Mouse (Mus musculus) CH12.LX (cell line): Measurements from ENCODE around the gene Atp2c2. TPM values are rescaled to one million over a fixed set of nuclear protein-coding genes. Genes with fewer than 3 reads are reported as not detected.

Source experiments
- DNase-seq: peaks from one replicate; pipeline ENCODE4 v3.0.0-alpha.2; 2013; ENCODE audit errors: extremely low read depth
- H3K27ac ChIP-seq: 2 replicates; pipeline ENCODE4 v1.5.1; 2012; ENCODE audit warnings: low read depth, mild to moderate bottlenecking, control low read depth, moderate library complexity; ENCODE audit not compliant: insufficient read depth
- H3K27me3 ChIP-seq: replicated peaks from 2 replicates; pipeline ENCODE3; 2012; ENCODE audit warnings: inconsistent platforms
- H3K36me3 ChIP-seq, 2 experiments: replicated peaks in 1 of 2; 2 replicates each; pipeline versions ENCODE3 to v1.6.1; 2012; ENCODE audit warnings: inconsistent platforms in 1 of 2, low read length in 1 of 2, mild to moderate bottlenecking in 1 of 2, mixed read lengths in 1 of 2, moderate library complexity in 1 of 2; ENCODE audit not compliant: control insufficient read depth in 1 of 2, insufficient read depth in 1 of 2
- H3K4me1 ChIP-seq, 2 experiments: 2 replicates each; pipeline ENCODE4 v1.6.1; 2012; ENCODE audit warnings: inconsistent platforms in 1 of 2, moderate library complexity in 1 of 2; ENCODE audit not compliant: insufficient read depth in 2 of 2, control insufficient read depth in 1 of 2
- H3K4me2 ChIP-seq: 2 replicates; pipeline ENCODE4 v1.6.1; 2012; ENCODE audit warnings: low read depth, mild to moderate bottlenecking, control low read depth; ENCODE audit not compliant: poor library complexity, insufficient read depth, severe bottlenecking
- H3K4me3 ChIP-seq, 3 experiments: fragments of 150-350 bp in 1 of 3; sonication (generic) in 1 of 3; replicated peaks in 1 of 3; 2 replicates each; pipeline versions ENCODE3 to v1.5.1; 2011 to 2012; ENCODE audit warnings: low read depth in 2 of 3, low read length in 2 of 3, mild to moderate bottlenecking in 2 of 3, moderate library complexity in 2 of 3, control low read depth in 1 of 3, improper control_type of control experiment in 1 of 3, inconsistent platforms in 1 of 3, mixed read lengths in 1 of 3; ENCODE audit not compliant: poor library complexity in 1 of 3
- H3K79me2 ChIP-seq: replicated peaks from 2 replicates; pipeline ENCODE4 v1.6.1; 2012; ENCODE audit warnings: mild to moderate bottlenecking, moderate library complexity; ENCODE audit not compliant: control insufficient read depth, poor library complexity, insufficient read depth, severe bottlenecking; ENCODE audit errors: extremely low read depth
- H3K9ac ChIP-seq: 2 replicates; pipeline ENCODE4 v1.6.1; 2012; ENCODE audit warnings: low read depth, mild to moderate bottlenecking, control low read depth, moderate library complexity; ENCODE audit not compliant: insufficient read depth
- H3K9me3 ChIP-seq: replicated peaks from 2 replicates; pipeline ENCODE3; 2012; ENCODE audit warnings: low read length, inconsistent platforms, mixed read lengths
- CTCF ChIP-seq, 2 experiments: IDR thresholded peaks in 1 of 2; conservative IDR thresholded peaks in 1 of 2; 2 replicates each; pipeline ENCODE4 v1.5.1; 2011 to 2012; ENCODE audit warnings: low read depth in 2 of 2, low read length in 2 of 2, improper control_type of control experiment in 1 of 2, inconsistent platforms in 1 of 2, mild to moderate bottlenecking in 1 of 2, moderate library complexity in 1 of 2
- E2F4 ChIP-seq: IDR thresholded peaks from 2 replicates; pipeline ENCODE4 v1.6.1; 2011; ENCODE audit warnings: low read depth, low read length, improper control_type of control experiment; ENCODE audit not compliant: insufficient replicate concordance
- ELF1 ChIP-seq: IDR thresholded peaks from 2 replicates; pipeline ENCODE4 v1.6.1; 2014; ENCODE audit warnings: low read depth, mild to moderate bottlenecking, inconsistent platforms, low read length, improper control_type of control experiment
- HCFC1 ChIP-seq: IDR thresholded peaks from 2 replicates; pipeline ENCODE4 v1.6.1; 2012; ENCODE audit warnings: low read depth, mild to moderate bottlenecking, inconsistent platforms, low read length, improper control_type of control experiment
- IRF4 ChIP-seq: IDR thresholded peaks from 2 replicates; pipeline ENCODE4 v1.6.1; 2014; ENCODE audit warnings: low read depth, mild to moderate bottlenecking, inconsistent platforms, low read length, improper control_type of control experiment
- KAT2A ChIP-seq: IDR thresholded peaks from 2 replicates; pipeline ENCODE4 v1.6.1; 2012; ENCODE audit warnings: low read length, improper control_type of control experiment, inconsistent platforms; ENCODE audit not compliant: insufficient replicate concordance
- MAX ChIP-seq: IDR thresholded peaks from 2 replicates; pipeline ENCODE4 v1.6.1; 2011; ENCODE audit warnings: low read length, improper control_type of control experiment
- MAZ ChIP-seq: IDR thresholded peaks from 2 replicates; pipeline ENCODE4 v1.6.1; 2012; ENCODE audit warnings: low read depth, mild to moderate bottlenecking, inconsistent platforms, low read length, improper control_type of control experiment, moderate library complexity
- NELFE ChIP-seq: IDR thresholded peaks from 2 replicates; pipeline ENCODE4 v1.6.1; 2011; ENCODE audit warnings: low read depth, low read length, improper control_type of control experiment
- NRF1 ChIP-seq: IDR thresholded peaks from 2 replicates; pipeline ENCODE4 v1.6.1; 2014; ENCODE audit warnings: low read depth, mild to moderate bottlenecking, inconsistent platforms, low read length, improper control_type of control experiment, moderate library complexity
- POLR2A ChIP-seq: IDR thresholded peaks from 2 replicates; pipeline ENCODE4 v1.6.1; 2011; ENCODE audit warnings: low read depth, mild to moderate bottlenecking, improper control_type of control experiment, low read length
- POLR2AphosphoS2 ChIP-seq: IDR thresholded peaks from 2 replicates; pipeline ENCODE4 v1.6.1; 2011; ENCODE audit warnings: low read depth, low read length, improper control_type of control experiment
- RAD21 ChIP-seq: IDR thresholded peaks from 2 replicates; pipeline ENCODE4 v1.6.1; 2011; ENCODE audit warnings: low read depth, mild to moderate bottlenecking, low read length, improper control_type of control experiment, moderate library complexity
- RCOR1 ChIP-seq: conservative IDR thresholded peaks from 2 replicates; pipeline ENCODE4 v1.6.1; 2012; ENCODE audit warnings: low read depth, mild to moderate bottlenecking, inconsistent platforms, low read length, improper control_type of control experiment
- SIN3A ChIP-seq: IDR thresholded peaks from 2 replicates; pipeline ENCODE4 v1.6.1; 2012; ENCODE audit warnings: low read length, improper control_type of control experiment, inconsistent platforms
- SMC3 ChIP-seq: IDR thresholded peaks from 2 replicates; pipeline ENCODE4 v1.6.1; 2011; ENCODE audit warnings: low read depth, low read length, improper control_type of control experiment
- UBTF ChIP-seq: IDR thresholded peaks from 2 replicates; pipeline ENCODE4 v1.6.1; 2012; ENCODE audit warnings: low read depth, mild to moderate bottlenecking, inconsistent platforms, low read length, improper control_type of control experiment, moderate library complexity
- USF1 ChIP-seq: IDR thresholded peaks from 2 replicates; pipeline ENCODE4 v1.6.1; 2014; ENCODE audit warnings: low read depth, mild to moderate bottlenecking, inconsistent platforms, low read length, improper control_type of control experiment
- USF2 ChIP-seq: conservative IDR thresholded peaks from 2 replicates; pipeline ENCODE4 v1.6.1; 2011; ENCODE audit warnings: low read depth, low read length, improper control_type of control experiment
- ZC3H11A ChIP-seq: IDR thresholded peaks from 2 replicates; pipeline ENCODE4 v1.6.1; 2012; ENCODE audit warnings: low read depth, mild to moderate bottlenecking, inconsistent platforms, low read length, improper control_type of control experiment
- ZMIZ1 ChIP-seq: IDR thresholded peaks from 2 replicates; pipeline ENCODE4 v1.6.1; 2012; ENCODE audit warnings: low read depth, mild to moderate bottlenecking, inconsistent platforms, low read length, improper control_type of control experiment
- dilution Hi-C: fragments of 300-500 bp; cut with MboI; formaldehyde crosslinking; loops from 2 replicates; pipeline ENCODE4 v1.14.3; 2020; ENCODE audit warnings: low sequenced_read_pairs; ENCODE audit not compliant: extremely low pct_unique_long_range_greater_than_20kb, extremely low pct_ligation_motif_present
- in situ Hi-C: fragments of 300-500 bp; cut with MboI; formaldehyde crosslinking; loops from 3 replicates; pipeline ENCODE4 v1.14.3; 2019; ENCODE audit warnings: low sequenced_read_pairs, low pct_ligation_motif_present, low pct_unique_long_range_greater_than_20kb, mixed read lengths
- polyA plus RNA-seq: library from polyadenylated mRNA; unstranded; fragments of >175 nt; gene quantifications from 2 replicates; pipeline ENCODE4 v1.2.1, GENCODE M21; 2012; ENCODE audit warnings: low read depth; ENCODE audit not compliant: insufficient read length
- total RNA-seq, 2 experiments: library from RNA; depleted of rRNA; stranded (reverse); fragments of 300-350 nt in 1 of 2; fragments of >200 nt in 1 of 2; gene quantifications; 2 replicates each; pipeline ENCODE4 v1.2.3; 2012 to 2014

Atp2c2 gene
- total and polyA plus RNA-seq, 3 experiments, result not detected

DNA sequence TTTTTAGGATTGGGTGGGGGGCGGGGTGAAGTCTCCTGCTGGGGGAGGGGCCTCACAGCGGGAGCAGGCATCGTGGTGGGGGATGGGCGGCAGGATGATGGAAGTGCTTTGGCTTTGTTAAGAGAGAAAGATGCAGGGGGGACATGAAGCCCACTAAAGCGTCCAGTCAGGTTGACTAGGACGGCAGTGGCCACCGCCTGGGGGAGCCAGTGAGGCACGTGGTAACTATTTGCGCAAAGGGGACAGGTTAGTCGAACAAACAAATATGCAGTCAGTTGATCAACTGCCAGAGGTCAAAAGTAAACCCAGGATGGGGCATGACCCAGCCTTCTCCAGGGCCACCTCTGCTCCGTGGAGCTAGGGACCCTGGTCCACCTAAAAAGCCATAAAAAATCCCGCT, 849 bp upstream of the Atp2c2 start:
- dilution Hi-C loops, result no loop called here
- Histone ChIP-seq H3K9me3 (peaks cover 5% of the 10 kb centered on the region), H3K4me1 (no peaks in the 10 kb centered on the region; a peak in 1 of 4 replicates), H3K36me3 (no peaks in the 10 kb centered on the region), H3K79me2 (no peaks in the 10 kb centered on the region), H3K27me3 (peaks cover 85% of the 10 kb centered on the region), H3K4me3 (no peak overlapping the region), H3K4me2 (no peak overlapping the region), H3K27ac (no peak overlapping the region), H3K9ac (no peak overlapping the region)
- in situ Hi-C loops, result no loop called here
- no peak for TF ChIP-seq HCFC1
- peak; percentile 51 to 75 for TF ChIP-seq CTCF (conservative IDR thresholded peaks at IDR 0.05 in 1 of 2, IDR thresholded peaks at IDR 0.05 in 1 of 2; ENCODE audit: low read depth in 2 of 2, low read length in 2 of 2)
- no peak for TF ChIP-seq POLR2AphosphoS2
- peak; percentile 32 for TF ChIP-seq RAD21
- TF ChIP-seq NELFE, result no peak
- no peak for TF ChIP-seq MAX
- TF ChIP-seq SMC3, result peak; percentile 66
- no peak for TF ChIP-seq E2F4
- TF ChIP-seq UBTF, result no peak
- no peak for DNase-seq

DNA sequence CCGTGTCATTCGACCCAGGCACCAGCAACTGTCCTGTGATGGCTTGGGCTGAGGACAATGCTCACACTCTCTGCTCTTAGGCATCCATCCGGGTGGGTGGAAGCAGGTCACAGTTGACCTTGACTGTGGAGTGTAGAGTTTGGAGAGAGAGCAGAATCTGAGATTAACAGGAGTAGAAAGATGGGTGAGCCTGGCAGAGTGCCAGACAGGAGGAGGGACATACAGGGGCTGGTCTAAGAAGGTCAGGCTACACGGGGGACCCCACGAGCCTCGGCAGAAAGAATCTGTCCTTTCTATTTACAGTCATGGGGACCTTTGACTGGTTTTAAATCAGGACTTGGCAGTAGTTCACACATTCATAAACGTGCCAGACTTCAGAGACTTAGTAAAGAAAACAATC, 3.2 kb downstream of the Atp2c2 start:
- H3K36me3 ChIP-seq, result no peaks in the 10 kb centered on the region
- TF ChIP-seq ZMIZ1 (no peak), IRF4 (no peak), RCOR1 (no peak), UBTF (no peak), MAX (no peak), POLR2A (no peak), CTCF (conservative IDR thresholded peaks at IDR 0.05 in 1 of 2, IDR thresholded peaks at IDR 0.05 in 1 of 2; ENCODE audit: low read depth in 2 of 2, low read length in 2 of 2) (no peak), ELF1 (no peak), SIN3A (no peak), RAD21 (no peak), NRF1 (no peak), USF1 (no peak), ZC3H11A (no peak), HCFC1 (no peak), USF2 (no peak), MAZ (no peak), KAT2A (no peak)
- TF ChIP-seq, all 38 proteins: peak for 0
- no peak for DNase-seq
- no peak overlapping the region for H3K4me2 ChIP-seq
- H3K9ac ChIP-seq, result no peak overlapping the region
- dilution Hi-C loops, result no loop called here
- in situ Hi-C loops, result loop anchor here (10.0 kb wide), 1 partner anchor 142 kb away; the partner anchor contains the start of gene Cotl1
- peaks cover 61% of the 10 kb centered on the region for H3K27me3 ChIP-seq
- no peaks in the 10 kb centered on the region for H3K79me2 ChIP-seq
- no peak overlapping the region for H3K27ac ChIP-seq
- no peaks in the 10 kb centered on the region; a peak in 1 of 4 replicates for H3K4me1 ChIP-seq
- no peak overlapping the region for H3K4me3 ChIP-seq
- H3K9me3 ChIP-seq, result peaks cover 5% of the 10 kb centered on the region
